8 mouse cellular contexts compared by ENCODE assay signal in the genomic region with DNA sequence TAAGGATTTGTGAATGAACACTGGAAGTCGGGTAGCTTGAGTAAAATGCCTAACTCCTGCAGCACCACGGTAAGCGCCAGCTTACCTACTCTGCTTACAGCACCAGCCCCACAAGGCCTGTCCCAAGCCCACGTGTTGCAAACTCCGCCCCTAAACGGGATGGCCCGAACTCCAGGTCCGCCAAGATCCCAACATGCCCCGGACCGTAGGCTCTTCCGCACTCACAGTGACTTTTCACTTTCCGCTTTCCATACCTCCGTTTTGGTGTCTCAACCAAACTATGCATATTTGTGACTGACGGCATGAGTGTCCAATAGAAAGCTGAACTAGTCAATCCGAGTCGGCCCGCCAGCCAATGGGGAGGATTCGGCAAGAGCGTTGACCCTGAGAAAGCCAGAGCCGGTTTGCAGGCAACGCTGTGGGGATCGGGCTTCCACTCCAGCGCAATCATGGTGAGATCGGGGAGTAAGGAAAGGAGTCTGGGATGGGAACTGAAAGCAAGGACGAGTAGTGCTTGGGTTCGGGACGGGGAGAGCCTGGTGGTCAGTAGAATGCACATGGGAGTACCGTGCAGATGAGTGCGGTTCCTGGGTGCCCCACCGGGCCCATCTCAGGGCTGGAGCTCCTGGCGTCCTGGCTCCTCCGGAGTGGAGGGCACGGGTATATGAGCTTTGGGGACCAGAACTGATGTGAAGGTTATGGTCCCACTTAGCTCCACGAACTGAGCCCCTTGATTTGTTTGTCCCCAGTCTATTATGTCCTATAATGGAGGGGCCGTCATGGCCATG. TPM values are rescaled to one million over a fixed set of nuclear protein-coding genes. Genes with fewer than 3 reads are reported as not detected.
DNase-seq lines count a peak whose midpoint lies in the region; ATAC-seq and TF ChIP-seq lines count a peak whose summit lies in the region.

Psmb3 (plus strand) TSS at position 361 of the 788 bp plus-strand sequence.

- intact Hi-C loops in heart, postnatal 25 days (cut with DNase I): loop anchor here (5.0 kb wide), 1 partner anchor 39 kb away; the partner anchor contains the start of gene Pip4k2b

- peak; percentile 96 for TF ChIP-seq POLR2A in lung, adult 2 months (IDR thresholded peaks at IDR 0.05; ENCODE audit: borderline replicate concordance, extremely low read depth, low read depth, low read length)

- H3K4me1 ChIP-seq in ES-E14 (ENCODE audit: control insufficient read depth in 2 of 2, insufficient read depth in 2 of 2, low read length in 2 of 2, poor library complexity in 1 of 2): peaks cover 0 to 11% of the 10 kb centered on the region in 2 experiments; a peak in 1 of 4 replicates
- H3K4me1 ChIP-seq in forebrain, embryonic 15.5 days: peaks cover 29% of the 10 kb centered on the region
- H3K4me1 ChIP-seq in lung, adult 2 months (ENCODE audit: control insufficient read depth, insufficient read depth, low read length): peaks cover 11% of the 10 kb centered on the region

- H3K27me3 ChIP-seq in forebrain, embryonic 15.5 days: no peaks in the 10 kb centered on the region

- WGBS in forebrain, embryonic 15.5 days: under 1% methylated on average over 35 of the region's 35 CpGs
- WGBS in lung, adult 2 months: under 1% methylated on average over 35 of the region's 35 CpGs

- peak within 1 kb of the TSS; percentile 87 for H3K9ac ChIP-seq in ES-E14 (ENCODE audit: insufficient read depth, low read depth, low read length, poor library complexity, severe bottlenecking)
- H3K9ac ChIP-seq in forebrain, embryonic 15.5 days (replicated peaks): peak within 1 kb of the TSS; percentile 77

- DNase-seq in ES-E14 (ENCODE audit: low read depth, low spot score): peak; percentile 100
- peak; percentile 99 for DNase-seq in cerebellum, adult 11-12 months
- peak; percentile 96 for DNase-seq in heart, postnatal 25 days (ENCODE audit: low spot score)
- DNase-seq in layer of hippocampus, adult 18-20 months (ENCODE audit: low spot score in 2 of 2): peak; percentile 99 to 100
- peak; percentile 96 for DNase-seq in lung, adult 2 months
- DNase-seq in thymus, adult 18-20 months: peak; percentile 92 to 98

- in situ Hi-C loops in ES-E14 (cut with MboI; ENCODE audit: low sequenced_read_pairs in 2 of 2, unreplicated experiment in 2 of 2): no loop called here

- peak within 1 kb of the TSS; percentile 78 to 99 for H3K4me3 ChIP-seq in ES-E14 (ENCODE audit: insufficient read depth in 1 of 2, low read depth in 1 of 2, low read length in 2 of 2, poor library complexity in 1 of 2, severe bottlenecking in 1 of 2)
- peak within 1 kb of the TSS; percentile 89 for H3K4me3 ChIP-seq in forebrain, embryonic 15.5 days
- H3K4me3 ChIP-seq in lung, adult 2 months (replicated peaks; ENCODE audit: extremely low read depth, low read depth, low read length): peak within 1 kb of the TSS; percentile 96

- peak within 1 kb of the TSS; percentile 76 for H3K4me2 ChIP-seq in forebrain, embryonic 15.5 days (replicated peaks)

- TF ChIP-seq CTCF in lung, adult 2 months (IDR thresholded peaks at IDR 0.05; ENCODE audit: insufficient read depth, low read length): no peak

- H3K27ac ChIP-seq in ES-E14 (ENCODE audit: insufficient read depth, low read depth, low read length, poor library complexity, severe bottlenecking): peak within 1 kb of the TSS; percentile 40
- H3K27ac ChIP-seq in forebrain, embryonic 15.5 days (replicated peaks): peak within 1 kb of the TSS; percentile 88

- H3K36me3 ChIP-seq in ES-E14 (ENCODE audit: control insufficient read depth, insufficient read depth, low read length, poor library complexity, severe bottlenecking): peaks cover 22% of the 10 kb centered on the region
- peaks cover 22% of the 10 kb centered on the region for H3K36me3 ChIP-seq in forebrain, embryonic 15.5 days

- peak; percentile 89 for ATAC-seq in forebrain, embryonic 15.5 days (replicated peaks)
- peak; percentile 87 for ATAC-seq in neutrophil, adult 5-6 weeks (ENCODE audit: extremely low read depth, insufficient number of reproducible peaks, low FRiP score, poor library complexity, severe bottlenecking)

- no peaks in the 10 kb centered on the region for H3K9me3 ChIP-seq in ES-E14 (ENCODE audit: control insufficient read depth, insufficient read depth, low read depth, low read length)
- no peaks in the 10 kb centered on the region for H3K9me3 ChIP-seq in forebrain, embryonic 15.5 days

TF ChIP-seq in ES-E14, 5 proteins besides CTCF, POLR2A, EP300 and RAD21:
- TF ChIP-seq MAFK (IDR thresholded peaks at IDR 0.05; ENCODE audit: insufficient read depth, low read depth, low read length) (peak; percentile 86), ZC3H11A (IDR thresholded peaks at IDR 0.05; ENCODE audit: borderline replicate concordance, low read depth, low read length) (no peak), CHD2 (IDR thresholded peaks at IDR 0.05; ENCODE audit: low read depth, low read length) (peak; percentile 96), HCFC1 (IDR thresholded peaks at IDR 0.05; ENCODE audit: borderline replicate concordance, insufficient read depth, low read length) (peak; percentile 72; the same call in 1 of the 2 replicates), ZNF384 (IDR thresholded peaks at IDR 0.05; ENCODE audit: low read depth, low read length) (no peak)

RNA-seq across cellular contexts. Expression of gene Psmb3, which starts in this region (rescaled TPM):
- total RNA-seq in ES-E14 (2012; rRNA removed): 522 and 677 TPM in 2 replicates
- 460 and 475 TPM in 2 replicates for polyA plus RNA-seq in forebrain, embryonic 15.5 days (2015; fragmentation: Nextera tagmentation; extraction: Ambion mirVana)
- 100 to 1,000 TPM; 150 to 151 TPM for total RNA-seq in heart, postnatal 25 days (2021)
- total RNA-seq in layer of hippocampus, adult 18-20 months (2021): 100 to 1,000 TPM; 124 to 128 TPM
- 214 and 264 TPM in 2 replicates for polyA plus RNA-seq in lung, adult 2 months (2012; rRNA removed)
- 89.0 and 97.7 TPM in 2 replicates for total RNA-seq in neutrophil, adult 5-6 weeks (2017)

Comparison
In these comparisons a context has a peak if more than half of its experiments do, and no peak if none do; other contexts are left out.
1. Peak in every context shown above with its lines: DNase-seq, ATAC-seq, H3K4me3 ChIP-seq and H3K27ac ChIP-seq.